Mouse (Mus musculus) hindbrain, embryonic 10.5 days (tissue): ENCODE measurements around the gene Slc12a5. TPM values are rescaled to one million over a fixed set of nuclear protein-coding genes. Genes with fewer than 3 reads are reported as not detected.

Source experiments
- DNase-seq: peaks from one replicate; pipeline ENCODE4 v3.0.0-alpha.2; 2017; ENCODE audit warnings: low spot score
- H3K27ac ChIP-seq: fragments of 300-500 bp; sonication (generic); 2 replicates; pipeline ENCODE4 v1.5.1; 2016; ENCODE audit warnings: mild to moderate bottlenecking, moderate library complexity
- H3K27me3 ChIP-seq: fragments of 300-500 bp; sonication (generic); 2 replicates; pipeline ENCODE4 v1.6.1; 2016; ENCODE audit warnings: mild to moderate bottlenecking; ENCODE audit not compliant: poor library complexity, insufficient read depth, severe bottlenecking
- H3K36me3 ChIP-seq: fragments of 300-500 bp; sonication (generic); 2 replicates; pipeline ENCODE4 v1.6.1; 2016; ENCODE audit warnings: mild to moderate bottlenecking, moderate library complexity
- H3K4me1 ChIP-seq: fragments of 300-500 bp; sonication (generic); replicated peaks from 2 replicates; pipeline ENCODE4 v1.6.1; 2016; ENCODE audit warnings: mild to moderate bottlenecking
- H3K4me3 ChIP-seq: fragments of 300-500 bp; sonication (generic); 2 replicates; pipeline ENCODE4 v1.5.1; 2016; ENCODE audit warnings: mild to moderate bottlenecking, moderate library complexity
- H3K9me3 ChIP-seq: fragments of 300-500 bp; sonication (generic); 2 replicates; pipeline ENCODE4 v1.6.1; 2016; ENCODE audit warnings: mild to moderate bottlenecking, moderate library complexity
- WGBS: fragments of 180-500 bp; shearing (Covaris S2); methylation state at CpG from one replicate; pipeline ENCODE4 v1.1.7; 2016; 5-methylcytosine and 5-hydroxymethylcytosine counted together
- polyA plus RNA-seq: library from polyadenylated mRNA; unstranded; fragments of >200 nt; fragmentation: Nextera tagmentation; extraction: Ambion mirVana; gene quantifications from 2 replicates; pipeline ENCODE4 v1.2.1, GENCODE M21; 2016

Gene Slc12a5
- polyA plus RNA-seq, 1 experiment from 2014 or later, result 5.1 TPM

GRCm38 (mm10) chr2:164952448-164952847 is 8.2 kb upstream of the Slc12a5 start:
- 41% methylated on average over 13 of the region's 13 CpGs for whole genome bisulfite sequencing
- no peak overlapping the region for H3K4me3 ChIP-seq
- no peak overlapping the region for H3K27ac ChIP-seq
- peaks cover 46% of the 10 kb centered on the region for H3K4me1 ChIP-seq
- no peak for DNase-seq
- no peaks in the 10 kb centered on the region for H3K36me3 ChIP-seq
- H3K27me3 ChIP-seq, result peaks cover 94% of the 10 kb centered on the region
- H3K9me3 ChIP-seq, result no peaks in the 10 kb centered on the region

DNA sequence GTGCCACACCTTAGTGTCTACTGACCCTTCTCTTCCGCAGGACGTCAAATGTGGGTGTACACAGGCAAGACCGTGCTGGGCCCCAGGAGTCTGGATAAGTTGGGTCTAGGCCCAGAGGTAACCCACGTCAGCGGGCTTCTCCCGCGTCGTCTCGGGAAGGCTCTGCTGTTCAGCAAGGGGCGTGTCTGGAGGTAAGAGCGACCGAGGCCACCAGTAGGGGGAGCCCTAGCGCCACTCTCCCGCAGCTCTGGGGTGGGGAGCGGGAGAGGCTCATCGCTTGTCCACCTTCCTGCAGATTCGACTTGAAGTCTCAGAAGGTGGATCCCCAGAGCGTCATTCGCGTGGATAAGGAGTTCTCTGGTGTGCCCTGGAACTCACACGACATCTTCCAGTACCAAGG is 7.4 kb upstream of the Slc12a5 start:
- WGBS, result under 1% methylated on average over 21 of the region's 21 CpGs
- 0 out of 2 replicates have a peak overlapping the region, but pooled peaks have one; percentile 14 for H3K4me3 ChIP-seq
- H3K27me3 ChIP-seq, result peaks cover 88% of the 10 kb centered on the region

DNA sequence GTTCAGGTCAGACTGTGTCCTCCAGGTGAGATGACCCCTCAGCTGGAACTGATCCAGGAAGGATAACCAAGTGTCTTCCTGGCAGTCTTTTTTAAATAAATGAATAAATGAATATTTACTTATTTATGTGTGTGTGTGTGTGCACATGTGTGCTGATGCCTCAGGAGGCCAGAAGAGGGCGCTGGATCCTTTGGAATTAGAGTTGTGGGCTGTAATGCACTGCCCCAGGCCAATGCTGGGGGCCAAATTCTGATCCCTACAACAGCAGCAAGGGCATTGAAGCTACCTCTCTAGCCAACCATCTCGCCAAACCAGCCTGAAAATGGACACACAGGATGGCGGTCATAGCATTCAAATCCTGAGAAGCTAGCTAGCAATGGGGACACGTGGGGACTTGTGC is 4.9 kb upstream of the Slc12a5 start:
- Histone ChIP-seq H3K9me3 (no peaks in the 10 kb centered on the region), H3K4me3 (no peak overlapping the region), H3K27me3 (peaks cover 63% of the 10 kb centered on the region), H3K36me3 (no peaks in the 10 kb centered on the region), H3K4me1 (peaks cover 23% of the 10 kb centered on the region), H3K27ac (no peak overlapping the region)
- 74% methylated on average over 4 of the region's 4 CpGs for WGBS
- no peak for DNase-seq

More for the DNA sequence above, 7.4 kb upstream of the Slc12a5 start:
- H3K4me1 ChIP-seq, result peaks cover 39% of the 10 kb centered on the region
- no peaks in the 10 kb centered on the region for H3K9me3 ChIP-seq
- no peaks in the 10 kb centered on the region for H3K36me3 ChIP-seq
- peak; percentile 86 for DNase-seq
- no peak overlapping the region for H3K27ac ChIP-seq

GRCm38 (mm10) chr2:164956195-164956594 is 4.4 kb upstream of the Slc12a5 start:
- no peak for DNase-seq
- Histone ChIP-seq H3K4me3 (no peak overlapping the region), H3K27me3 (peaks cover 61% of the 10 kb centered on the region), H3K4me1 (peaks cover 28% of the 10 kb centered on the region), H3K36me3 (no peaks in the 10 kb centered on the region), H3K9me3 (no peaks in the 10 kb centered on the region), H3K27ac (no peak overlapping the region)
- WGBS, result 63% methylated on average over 5 of the region's 5 CpGs

DNA sequence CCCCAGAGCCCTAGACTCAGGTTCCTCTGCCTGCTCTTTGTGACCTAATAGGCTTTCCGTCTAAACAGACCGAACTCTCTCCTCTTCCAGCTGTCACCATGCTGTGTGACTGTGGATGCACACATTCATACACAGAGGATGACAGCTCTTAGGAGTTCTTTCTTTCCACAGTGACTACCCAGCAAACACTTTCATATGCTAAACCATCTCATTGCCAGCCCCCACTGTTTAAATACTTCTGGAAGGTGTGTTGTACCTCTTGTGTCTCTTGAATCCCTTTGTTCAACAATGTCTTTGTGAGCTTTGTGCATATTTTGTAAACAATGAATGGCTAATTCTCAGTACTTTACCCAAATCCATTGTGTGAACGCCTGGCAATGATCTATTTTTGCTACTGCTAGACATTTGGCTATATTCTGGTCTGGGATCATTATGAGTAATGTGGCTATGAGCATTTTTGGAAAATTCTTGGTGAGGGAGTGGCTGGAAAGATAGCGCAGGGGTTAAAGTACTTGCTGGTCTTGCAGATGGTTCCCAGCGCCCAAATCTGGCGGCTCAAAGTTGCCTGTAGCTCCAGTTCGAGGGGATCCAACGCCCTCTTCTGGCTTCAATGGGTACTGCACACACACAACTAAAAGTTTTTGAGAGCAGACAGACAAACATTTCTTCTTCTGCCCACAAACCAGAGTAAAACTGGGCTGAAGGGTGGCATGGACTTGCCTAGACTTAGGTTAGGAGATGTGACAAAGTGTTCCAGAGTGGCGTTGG is 2.9 kb upstream of the Slc12a5 start:
- no peaks in the 10 kb centered on the region for H3K36me3 ChIP-seq
- H3K27ac ChIP-seq, result no peak overlapping the region
- H3K27me3 ChIP-seq, result peaks cover 53% of the 10 kb centered on the region
- WGBS, result 71% methylated on average over 9 of the region's 9 CpGs
- H3K4me3 ChIP-seq, result no peak overlapping the region
- no peak for DNase-seq
- H3K4me1 ChIP-seq, result peaks cover 38% of the 10 kb centered on the region
- H3K9me3 ChIP-seq, result no peaks in the 10 kb centered on the region

GRCm38 (mm10) chr2:164961506-164962182 is 1.0 kb downstream of the Slc12a5 start:
- peaks cover 48% of the 10 kb centered on the region for H3K4me1 ChIP-seq
- H3K9me3 ChIP-seq, result no peaks in the 10 kb centered on the region
- peak overlapping the region; percentile 88; the same call in 1 of the 2 replicates for H3K27ac ChIP-seq
- no peaks in the 10 kb centered on the region for H3K36me3 ChIP-seq
- 8% methylated on average over 17 of the region's 17 CpGs for WGBS
- peak overlapping the region; percentile 73 for H3K4me3 ChIP-seq
- peaks cover 51% of the 10 kb centered on the region for H3K27me3 ChIP-seq
- DNase-seq, result peak; percentile 74

GRCm38 (mm10) chr2:164962183-164962580 is 1.6 kb downstream of the Slc12a5 start:
- no peak overlapping the region for H3K27ac ChIP-seq
- no peaks in the 10 kb centered on the region for H3K9me3 ChIP-seq
- peaks cover 51% of the 10 kb centered on the region for H3K27me3 ChIP-seq
- H3K36me3 ChIP-seq, result no peaks in the 10 kb centered on the region
- no peak overlapping the region for H3K4me3 ChIP-seq
- no peak for DNase-seq
- 56% methylated on average over 7 of the region's 7 CpGs for WGBS
- peaks cover 45% of the 10 kb centered on the region for H3K4me1 ChIP-seq

DNA sequence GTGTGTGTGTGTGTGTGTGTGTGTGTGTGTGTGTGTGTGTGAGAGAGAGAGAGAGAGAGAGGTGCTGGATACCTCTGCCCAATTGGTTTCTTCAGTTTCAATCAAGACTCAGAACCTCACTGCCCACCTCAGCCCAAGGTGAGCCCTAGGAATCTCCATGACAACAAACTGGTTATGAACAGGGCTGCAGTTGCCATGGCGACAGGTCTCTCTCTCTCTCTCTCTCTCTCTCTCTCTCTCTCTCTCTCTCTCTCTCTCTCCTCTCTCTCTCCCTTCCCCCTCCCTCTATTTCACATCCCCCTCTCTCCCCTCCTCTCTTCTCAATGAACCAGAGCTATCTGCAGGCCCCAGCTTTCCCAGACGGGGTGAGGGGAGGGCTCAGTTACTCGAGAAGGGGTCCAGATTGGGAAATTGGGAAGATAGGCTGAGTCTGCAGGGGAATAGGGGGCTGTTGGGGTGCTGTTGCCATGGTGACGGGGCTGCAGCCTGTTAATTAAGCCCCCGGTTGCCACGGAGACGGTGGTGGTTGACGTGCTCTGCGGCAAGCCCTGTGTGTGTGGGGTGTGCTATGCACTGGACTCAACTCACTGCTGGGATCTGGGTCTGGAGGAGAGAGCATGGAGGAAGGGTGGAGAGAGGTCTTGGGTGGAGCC is 3.8 kb downstream of the Slc12a5 start:
- Histone ChIP-seq H3K27me3 (peaks cover 69% of the 10 kb centered on the region), H3K9me3 (no peaks in the 10 kb centered on the region), H3K4me1 (peaks cover 63% of the 10 kb centered on the region), H3K36me3 (no peaks in the 10 kb centered on the region), H3K4me3 (peak overlapping the region; percentile 6; the same call in 1 of the 2 replicates), H3K27ac (peak overlapping the region; percentile 59; the same call in 1 of the 2 replicates)
- DNase-seq, result no peak
- 31% methylated on average over 9 of the region's 9 CpGs for WGBS

GRCm38 (mm10) chr2:164964981-164965380 is 4.4 kb downstream of the Slc12a5 start:
- H3K27ac ChIP-seq, result no peak overlapping the region
- WGBS, result 87% methylated on average over 1 of the region's 1 CpGs
- H3K4me3 ChIP-seq, result no peak overlapping the region
- DNase-seq, result no peak
- no peaks in the 10 kb centered on the region for H3K36me3 ChIP-seq
- peaks cover 69% of the 10 kb centered on the region for H3K4me1 ChIP-seq
- no peaks in the 10 kb centered on the region for H3K9me3 ChIP-seq
- H3K27me3 ChIP-seq, result peaks cover 75% of the 10 kb centered on the region

- Histone ChIP-seq H3K4me3 (no peak overlapping the region), H3K27ac (no peak overlapping the region), H3K9me3 (no peaks in the 10 kb centered on the region), H3K4me1 (peaks cover 70% of the 10 kb centered on the region), H3K36me3 (no peaks in the 10 kb centered on the region), H3K27me3 (peaks cover 84% of the 10 kb centered on the region)
- DNase-seq, result peak; percentile 61
- WGBS, result 20% methylated on average over 8 of the region's 8 CpGs
Measured at GRCm38 (mm10) chr2:164966381-164966780, 5.8 kb downstream of the Slc12a5 start.

DNA sequence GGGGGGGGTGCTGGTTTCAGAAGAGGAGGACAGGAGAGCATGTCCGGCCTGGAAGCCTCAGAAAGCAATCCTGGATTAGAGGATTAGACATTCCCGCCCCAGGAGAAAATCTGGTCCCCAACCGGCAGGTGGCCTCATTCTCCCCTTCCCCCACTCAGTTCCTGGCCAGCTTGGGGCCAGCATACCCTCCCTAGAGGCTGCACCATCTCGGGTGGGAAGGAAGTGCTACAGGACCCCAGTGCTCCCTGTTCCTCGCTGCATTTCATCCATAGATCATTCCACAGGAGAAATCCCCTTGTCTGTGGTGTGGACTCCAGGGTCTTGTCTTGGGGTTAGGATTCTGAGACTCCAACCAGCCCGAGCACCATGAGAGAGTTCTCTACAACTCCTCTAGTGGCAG is 6.6 kb downstream of the Slc12a5 start:
- Histone ChIP-seq H3K36me3 (no peaks in the 10 kb centered on the region), H3K9me3 (no peaks in the 10 kb centered on the region), H3K27ac (no peak overlapping the region), H3K27me3 (peaks cover 92% of the 10 kb centered on the region), H3K4me1 (peaks cover 72% of the 10 kb centered on the region), H3K4me3 (no peak overlapping the region)
- 10% methylated on average over 6 of the region's 6 CpGs for WGBS
- no peak for DNase-seq

- H3K4me3 ChIP-seq, result peak overlapping the region; percentile 55
- H3K9me3 ChIP-seq, result no peaks in the 10 kb centered on the region
- WGBS, result under 1% methylated on average over 65 of the region's 65 CpGs
- H3K4me1 ChIP-seq, result peaks cover 72% of the 10 kb centered on the region
- H3K36me3 ChIP-seq, result no peaks in the 10 kb centered on the region
- DNase-seq, result no peak
- peaks cover 92% of the 10 kb centered on the region for H3K27me3 ChIP-seq
- peak overlapping the region; percentile 79 for H3K27ac ChIP-seq
Measured at GRCm38 (mm10) chr2:164967761-164968440, 7.3 kb downstream of the Slc12a5 start.
